Mouse (Mus musculus): ENCODE results near the gene Gm21425. TPM values are rescaled to one million over a fixed set of nuclear protein-coding genes. Genes with fewer than 3 reads are reported as not detected.

Gm21425 gene
- not detected for polyA plus RNA-seq (2017; shearing (Covaris generic))

DNA sequence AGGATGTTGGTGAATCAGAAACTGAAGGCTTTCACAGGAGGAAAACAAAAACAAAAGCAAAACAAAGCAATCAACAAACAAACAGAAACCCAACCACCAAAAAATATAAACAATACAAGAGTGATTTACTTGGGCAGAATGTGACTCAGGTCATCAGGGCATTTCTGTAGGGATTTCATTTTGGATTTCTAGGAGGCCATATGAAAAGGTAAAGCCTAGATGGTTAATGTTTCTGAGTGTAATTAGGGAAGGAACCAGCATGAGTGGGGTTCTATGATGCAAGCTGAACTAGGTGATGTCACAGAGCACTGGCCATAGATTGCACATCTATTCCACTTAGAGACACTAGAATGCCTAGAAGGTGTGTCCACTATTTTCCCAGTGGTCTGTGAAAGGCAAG, at the start of gene Gm21425:
Gene Gm21425 (plus strand): TSS at position 301 of the 400 bp plus-strand sequence.

GRCm38 (mm10) chrY:13133392-13133791, 28.4 kb upstream of the Gm21425 start, which contains the start of gene Gm21891:
TSS of gene Gm21891 (minus strand) at chrY:13133492.

Other genes with a start within 250 kb of the Gm21425 start
- gene Gm20807, start 119.1 kb upstream of the Gm21425 start, polyA plus RNA-seq (2017; shearing (Covaris generic)) = not detected
- gene Gm21891, start 28.5 kb upstream of the Gm21425 start, polyA plus RNA-seq (2017; shearing (Covaris generic)) = not detected
- gene Gm21828, start 62.0 kb downstream of the Gm21425 start, polyA plus RNA-seq (2017; shearing (Covaris generic)) = not detected
- not detected for gene Gm21440, start 90.4 kb downstream of the Gm21425 start, polyA plus RNA-seq (2017; shearing (Covaris generic))
- not detected for gene Gm21454, start 90.5 kb downstream of the Gm21425 start, polyA plus RNA-seq (2017; shearing (Covaris generic))
- not detected for gene Gm21725, start 187.1 kb downstream of the Gm21425 start, polyA plus RNA-seq (2017; shearing (Covaris generic))

Measured in CD4-positive, CD25-positive, alpha-beta regulatory T cell (primary cell).